Mouse (Mus musculus): ENCODE measurements at regions not wholly inside any gene's neighbourhood (a gene's known extent, or its start where the extent isn't known, plus 50 kb on each side); places are given as distances from the start of the nearest gene placed in this dataset.

GRCm38 (mm10) chr2:21121663-21122062, 83.5 kb downstream of the Enkur start:
- TF ChIP-seq MAFK (IDR thresholded peaks at IDR 0.05; ENCODE audit: insufficient read depth, low read depth, low read length) (no peak), ZC3H11A (IDR thresholded peaks at IDR 0.05; ENCODE audit: borderline replicate concordance, low read depth, low read length) (no peak)

Data from ES-E14 (cell line).